Mouse (Mus musculus): ENCODE results near the gene Arl11. TPM values are rescaled to one million over a fixed set of nuclear protein-coding genes. Genes with fewer than 3 reads are reported as not detected.

Gene Arl11
- polyA plus RNA-seq, 1 experiment from 2014 or later: 0.36 TPM

GRCm38 (mm10) chr14:61330996-61331561, 21.5 kb downstream of the Arl11 start:
- Histone ChIP-seq H3K27me3 (no peaks in the 10 kb centered on the region), H3K4me3 (no peak overlapping the region), H3K9me3 (no peaks in the 10 kb centered on the region), H3K36me3 (peaks cover 6% of the 10 kb centered on the region; the same call in 1 of the 2 replicates), H3K4me1 (replicated peaks) (peaks cover 24% of the 10 kb centered on the region), H3K27ac (peak overlapping the region; percentile 67), H3K9ac (no peak overlapping the region), H3K4me2 (peak overlapping the region; percentile 26)
- 22% methylated on average over 13 of the region's 13 CpGs for WGBS
- ATAC-seq (ENCODE audit: low FRiP score): peak; percentile 76

- Histone ChIP-seq H3K9me3 (no peaks in the 10 kb centered on the region), H3K36me3 (peaks cover 6% of the 10 kb centered on the region; the same call in 1 of the 2 replicates), H3K4me1 (replicated peaks) (no peaks in the 10 kb centered on the region), H3K4me2 (no peak overlapping the region), H3K9ac (no peak overlapping the region), H3K27ac (no peak overlapping the region), H3K27me3 (no peaks in the 10 kb centered on the region), H3K4me3 (no peak overlapping the region)
- WGBS: 89% methylated on average over 4 of the region's 4 CpGs
- no peak for ATAC-seq (ENCODE audit: low FRiP score)
These were observed 29.8 kb downstream of the Arl11 start for GRCm38 (mm10) chr14:61339381-61339780.

GRCm38 (mm10) chr14:61344590-61344989, 35.0 kb downstream of the Arl11 start:
- no peak overlapping the region for H3K4me2 ChIP-seq
- no peak for ATAC-seq (ENCODE audit: low FRiP score)
- no peak overlapping the region for H3K27ac ChIP-seq
- H3K4me1 ChIP-seq (replicated peaks): no peaks in the 10 kb centered on the region; the same call in 1 of the 2 replicates
- WGBS: 72% methylated on average over 5 of the region's 5 CpGs
- H3K9ac ChIP-seq: no peak overlapping the region
- H3K36me3 ChIP-seq: no peaks in the 10 kb centered on the region
- no peaks in the 10 kb centered on the region for H3K27me3 ChIP-seq
- no peaks in the 10 kb centered on the region for H3K9me3 ChIP-seq
- no peak overlapping the region for H3K4me3 ChIP-seq

GRCm38 (mm10) chr14:61346827-61347698, 37.5 kb downstream of the Arl11 start:
- H3K27me3 ChIP-seq: no peaks in the 10 kb centered on the region
- no peak overlapping the region for H3K4me2 ChIP-seq
- no peaks in the 10 kb centered on the region for H3K36me3 ChIP-seq
- H3K9me3 ChIP-seq: no peaks in the 10 kb centered on the region
- ATAC-seq (ENCODE audit: low FRiP score): peak; percentile 74
- H3K9ac ChIP-seq: no peak overlapping the region
- no peak overlapping the region for H3K27ac ChIP-seq
- H3K4me3 ChIP-seq: no peak overlapping the region
- 52% methylated on average over 10 of the region's 10 CpGs for WGBS
- no peaks in the 10 kb centered on the region; the same call in 1 of the 2 replicates for H3K4me1 ChIP-seq (replicated peaks)

- H3K9ac ChIP-seq: no peak overlapping the region
- H3K4me2 ChIP-seq: no peak overlapping the region
- 93% methylated on average over 4 of the region's 4 CpGs for WGBS
- H3K9me3 ChIP-seq: no peaks in the 10 kb centered on the region
- no peak overlapping the region for H3K27ac ChIP-seq
- no peaks in the 10 kb centered on the region; the same call in 1 of the 2 replicates for H3K4me1 ChIP-seq (replicated peaks)
- ATAC-seq (ENCODE audit: low FRiP score): no peak
- H3K27me3 ChIP-seq: no peaks in the 10 kb centered on the region
- no peak overlapping the region for H3K4me3 ChIP-seq
- H3K36me3 ChIP-seq: no peaks in the 10 kb centered on the region
These were observed 40.3 kb downstream of the Arl11 start for GRCm38 (mm10) chr14:61349876-61350275.

- H3K9me3 ChIP-seq: no peaks in the 10 kb centered on the region
- no peak overlapping the region for H3K4me3 ChIP-seq
- H3K27ac ChIP-seq: no peak overlapping the region
- H3K27me3 ChIP-seq: no peaks in the 10 kb centered on the region
- no peak overlapping the region for H3K9ac ChIP-seq
- no peak for ATAC-seq (ENCODE audit: low FRiP score)
- H3K4me2 ChIP-seq: no peak overlapping the region
- 70% methylated on average over 6 of the region's 6 CpGs for WGBS
- no peaks in the 10 kb centered on the region; the same call in 1 of the 2 replicates for H3K4me1 ChIP-seq (replicated peaks)
- no peaks in the 10 kb centered on the region for H3K36me3 ChIP-seq
These were observed 41.3 kb downstream of the Arl11 start for GRCm38 (mm10) chr14:61350808-61351207.

- no peak for ATAC-seq (ENCODE audit: low FRiP score)
- Histone ChIP-seq H3K4me2 (no peak overlapping the region), H3K9ac (no peak overlapping the region), H3K27ac (no peak overlapping the region), H3K36me3 (no peaks in the 10 kb centered on the region; the same call in 1 of the 2 replicates), H3K4me3 (no peak overlapping the region), H3K9me3 (no peaks in the 10 kb centered on the region), H3K27me3 (no peaks in the 10 kb centered on the region), H3K4me1 (replicated peaks) (peaks cover under 1% of the 10 kb centered on the region; the same call in 1 of the 2 replicates)
- WGBS: 85% methylated on average over 10 of the region's 10 CpGs
These were observed 45.0 kb downstream of the Arl11 start for GRCm38 (mm10) chr14:61354251-61355235.

GRCm38 (mm10) chr14:61360131-61360980, 50.8 kb downstream of the Arl11 start, which contains the start of gene Ebpl:
Gene Ebpl, minus strand, starts transcription at chr14:61360439.
- Histone ChIP-seq H3K36me3 (peaks cover 3% of the 10 kb centered on the region; the same call in 1 of the 2 replicates), H3K4me3 (peak within 1 kb of the TSS; percentile 61), H3K27ac (peak within 1 kb of the TSS; percentile 91), H3K4me2 (peak within 1 kb of the TSS; percentile 63), H3K9ac (peak within 1 kb of the TSS; percentile 82), H3K4me1 (replicated peaks) (peaks cover 7% of the 10 kb centered on the region), H3K27me3 (no peaks in the 10 kb centered on the region), H3K9me3 (no peaks in the 10 kb centered on the region)
- WGBS: under 1% methylated on average over 40 of the region's 40 CpGs
- ATAC-seq (ENCODE audit: low FRiP score): peak; percentile 96

- H3K4me3 ChIP-seq: peak overlapping the region; percentile 61
- ATAC-seq (ENCODE audit: low FRiP score): no peak
- peak overlapping the region; percentile 63 for H3K4me2 ChIP-seq
- H3K4me1 ChIP-seq (replicated peaks): peaks cover 7% of the 10 kb centered on the region
- H3K36me3 ChIP-seq: peaks cover 3% of the 10 kb centered on the region; the same call in 1 of the 2 replicates
- H3K9ac ChIP-seq: peak overlapping the region; percentile 82
- H3K9me3 ChIP-seq: no peaks in the 10 kb centered on the region
- H3K27ac ChIP-seq: peak overlapping the region; percentile 91
- WGBS: 64% methylated on average over 3 of the region's 3 CpGs
- H3K27me3 ChIP-seq: no peaks in the 10 kb centered on the region
These were observed 51.5 kb downstream of the Arl11 start for GRCm38 (mm10) chr14:61360981-61361511.
